Mouse (Mus musculus) stomach, postnatal 0 days (tissue): Measurements from ENCODE around the gene Pias1. TPM values are rescaled to one million over a fixed set of nuclear protein-coding genes. Genes with fewer than 3 reads are reported as not detected.

ENCODE experiments used
- ATAC-seq: fragments of 200-750 bp; cut with Nextera tagmentation; 2 replicates; pipeline ENCODE4 v1.8.0; 2017; ENCODE audit not compliant: low FRiP score, low TSS enrichment
- DNase-seq: peaks from one replicate; pipeline ENCODE4 v3.0.0-alpha.2; 2016; ENCODE audit warnings: low spot score
- H3K27ac ChIP-seq: fragments of 300-500 bp; sonication (generic); replicated peaks from 2 replicates; pipeline ENCODE4 v1.5.1; 2014; ENCODE audit warnings: mild to moderate bottlenecking, control low read depth
- H3K27me3 ChIP-seq: fragments of 300-500 bp; sonication (generic); 2 replicates; pipeline ENCODE4 v1.6.1; 2014; ENCODE audit warnings: low read length; ENCODE audit not compliant: control insufficient read depth, insufficient read depth
- H3K36me3 ChIP-seq: fragments of 300-500 bp; sonication (generic); 2 replicates; pipeline ENCODE4 v1.6.1; 2014; ENCODE audit warnings: low read length, mixed read lengths; ENCODE audit not compliant: control insufficient read depth, insufficient read depth
- H3K4me1 ChIP-seq: fragments of 300-500 bp; sonication (generic); replicated peaks from 2 replicates; pipeline ENCODE4 v1.6.1; 2014; ENCODE audit warnings: antibody characterized with exemption; ENCODE audit not compliant: control insufficient read depth, insufficient read depth
- H3K4me2 ChIP-seq: fragments of 300-500 bp; sonication (generic); replicated peaks from 2 replicates; pipeline ENCODE4 v1.6.1; 2014; ENCODE audit warnings: low read depth, mild to moderate bottlenecking, control low read depth, moderate library complexity
- H3K4me3 ChIP-seq: fragments of 300-500 bp; sonication (generic); 2 replicates; pipeline ENCODE4 v1.5.1; 2014; ENCODE audit warnings: low read depth, low read length, control low read depth
- H3K9ac ChIP-seq: fragments of 300-500 bp; sonication (generic); 2 replicates; pipeline ENCODE4 v1.6.1; 2014; ENCODE audit warnings: mild to moderate bottlenecking, low read length, control low read depth, mixed read lengths
- H3K9me3 ChIP-seq: fragments of 300-500 bp; sonication (generic); 2 replicates; pipeline ENCODE4 v1.6.1; 2016; ENCODE audit warnings: low read length; ENCODE audit not compliant: control insufficient read depth
- CTCF ChIP-seq: IDR thresholded peaks from 2 replicates; pipeline ENCODE4 v1.5.1; 2016; ENCODE audit warnings: antibody characterized with exemption, low read depth, mild to moderate bottlenecking, moderate library complexity
- EP300 ChIP-seq: optimal IDR thresholded peaks from 2 replicates; pipeline ENCODE3; 2016; ENCODE audit warnings: antibody characterized with exemption
- WGBS: fragments of 180-500 bp; shearing (Covaris S2); extraction: QIAGEN DNeasy Blood & Tissue Kit; methylation state at CpG from one replicate; pipeline ENCODE4 v1.1.7; 2014; 5-methylcytosine and 5-hydroxymethylcytosine counted together
- polyA plus RNA-seq: library from polyadenylated mRNA; unstranded; fragments of >200 nt; fragmentation: Nextera tagmentation; extraction: Ambion mirVana; gene quantifications from 2 replicates; pipeline ENCODE4 v1.2.1, GENCODE M21; 2015

Pias1 gene
- polyA plus RNA-seq, 1 experiment from 2014 or later: 28.4 TPM

GRCm38 (mm10) chr9:63006081-63006820, 18.5 kb upstream of the Pias1 start:
- H3K36me3 ChIP-seq: no peaks in the 10 kb centered on the region
- H3K4me2 ChIP-seq: no peak overlapping the region
- no peak overlapping the region for H3K27ac ChIP-seq
- no peaks in the 10 kb centered on the region for H3K4me1 ChIP-seq
- H3K9me3 ChIP-seq: no peaks in the 10 kb centered on the region
- H3K9ac ChIP-seq: no peak overlapping the region
- no peak for TF ChIP-seq CTCF
- no peak for TF ChIP-seq EP300
- no peak for ATAC-seq
- no peak for DNase-seq
- 65% methylated on average over 6 of the region's 6 CpGs for WGBS
- H3K4me3 ChIP-seq: no peak overlapping the region
- H3K27me3 ChIP-seq: no peaks in the 10 kb centered on the region

GRCm38 (mm10) chr9:62998561-62998960, 10.8 kb upstream of the Pias1 start:
- no peak overlapping the region for H3K4me3 ChIP-seq
- no peak overlapping the region for H3K4me2 ChIP-seq
- no peak overlapping the region for H3K9ac ChIP-seq
- H3K4me1 ChIP-seq: no peaks in the 10 kb centered on the region
- no peak for DNase-seq
- no peak overlapping the region for H3K27ac ChIP-seq
- no peak for ATAC-seq
- 37% methylated on average over 3 of the region's 3 CpGs for WGBS
- no peaks in the 10 kb centered on the region for H3K9me3 ChIP-seq
- no peaks in the 10 kb centered on the region for H3K36me3 ChIP-seq
- no peaks in the 10 kb centered on the region for H3K27me3 ChIP-seq
- no peak for TF ChIP-seq EP300
- no peak for TF ChIP-seq CTCF

- no peak for DNase-seq
- 86% methylated on average over 3 of the region's 3 CpGs for WGBS
- no peak overlapping the region for H3K27ac ChIP-seq
- H3K4me1 ChIP-seq: no peaks in the 10 kb centered on the region
- ATAC-seq: no peak
- H3K4me2 ChIP-seq: no peak overlapping the region
- no peaks in the 10 kb centered on the region for H3K27me3 ChIP-seq
- no peak overlapping the region for H3K4me3 ChIP-seq
- no peak for TF ChIP-seq EP300
- TF ChIP-seq CTCF: no peak
- H3K9me3 ChIP-seq: no peaks in the 10 kb centered on the region
- H3K9ac ChIP-seq: no peak overlapping the region
- H3K36me3 ChIP-seq: no peaks in the 10 kb centered on the region
Measured at GRCm38 (mm10) chr9:62997626-62998025, 9.9 kb upstream of the Pias1 start.

- Histone ChIP-seq H3K36me3 (no peaks in the 10 kb centered on the region), H3K27ac (no peak overlapping the region), H3K27me3 (no peaks in the 10 kb centered on the region), H3K4me1 (no peaks in the 10 kb centered on the region), H3K9me3 (no peaks in the 10 kb centered on the region), H3K9ac (no peak overlapping the region), H3K4me3 (no peak overlapping the region), H3K4me2 (no peak overlapping the region)
- DNase-seq (no peak), ATAC-seq (no peak)
- 18% methylated on average over 2 of the region's 2 CpGs for WGBS
- no peak for TF ChIP-seq EP300
- TF ChIP-seq CTCF: no peak
Measured at GRCm38 (mm10) chr9:62995186-62995585, 7.5 kb upstream of the Pias1 start.

GRCm38 (mm10) chr9:62990134-62990533, 2.4 kb upstream of the Pias1 start:
- ATAC-seq: no peak
- Histone ChIP-seq H3K9me3 (no peaks in the 10 kb centered on the region), H3K27me3 (no peaks in the 10 kb centered on the region), H3K4me3 (no peak overlapping the region), H3K27ac (no peak overlapping the region), H3K4me1 (no peaks in the 10 kb centered on the region), H3K36me3 (no peaks in the 10 kb centered on the region), H3K4me2 (no peak overlapping the region), H3K9ac (no peak overlapping the region)
- TF ChIP-seq EP300 (no peak), CTCF (no peak)
- no peak for DNase-seq
- 94% methylated on average over 3 of the region's 3 CpGs for WGBS

GRCm38 (mm10) chr9:62980777-62981202, 6.9 kb downstream of the Pias1 start:
- peak; percentile 97 for ATAC-seq
- WGBS: under 1% methylated on average over 33 of the region's 38 CpGs
- Histone ChIP-seq H3K9ac (peak overlapping the region; percentile 96), H3K9me3 (no peaks in the 10 kb centered on the region), H3K4me1 (no peaks in the 10 kb centered on the region), H3K4me2 (peak overlapping the region; percentile 76), H3K36me3 (no peaks in the 10 kb centered on the region), H3K27ac (peak overlapping the region; percentile 95), H3K4me3 (peak overlapping the region; percentile 98), H3K27me3 (no peaks in the 10 kb centered on the region)
- TF ChIP-seq CTCF (0 out of 2 replicates have a peak, but pooled peaks have one; percentile 12), EP300 (no peak)
- peak; percentile 99 for DNase-seq
